Mouse (Mus musculus): ENCODE results near the gene Sst.
"Not testable (repeated sequence)": the region's sequence is repeated elsewhere in the genome, so short reads cannot be mapped to it uniquely, and the experiment has no call there.

Gene Sst

DNA sequence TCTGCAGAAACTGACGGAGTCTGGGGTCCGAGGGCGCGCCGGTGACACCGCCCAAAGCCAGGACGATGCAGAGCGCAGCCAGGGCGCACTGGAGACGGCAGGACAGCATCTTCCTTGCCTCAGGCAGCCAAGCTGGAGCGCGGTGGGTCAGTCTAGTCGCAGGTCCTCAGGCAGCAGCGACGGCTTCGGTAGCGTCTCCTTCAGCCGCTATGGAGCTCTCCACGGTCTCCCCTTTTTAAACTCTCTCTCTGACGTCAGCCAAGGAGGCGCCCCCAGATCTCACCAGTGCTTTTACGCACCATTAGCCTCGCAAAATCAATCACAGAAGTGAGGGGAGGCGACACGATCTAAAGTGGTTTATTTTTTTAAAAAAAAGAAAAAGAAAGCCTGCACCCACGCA, at the start of gene Sst:
TSS of gene Sst (minus strand) at position 323 of the 400 bp plus-strand sequence.
- CTCF ChIA-PET = no interaction called here

DNA sequence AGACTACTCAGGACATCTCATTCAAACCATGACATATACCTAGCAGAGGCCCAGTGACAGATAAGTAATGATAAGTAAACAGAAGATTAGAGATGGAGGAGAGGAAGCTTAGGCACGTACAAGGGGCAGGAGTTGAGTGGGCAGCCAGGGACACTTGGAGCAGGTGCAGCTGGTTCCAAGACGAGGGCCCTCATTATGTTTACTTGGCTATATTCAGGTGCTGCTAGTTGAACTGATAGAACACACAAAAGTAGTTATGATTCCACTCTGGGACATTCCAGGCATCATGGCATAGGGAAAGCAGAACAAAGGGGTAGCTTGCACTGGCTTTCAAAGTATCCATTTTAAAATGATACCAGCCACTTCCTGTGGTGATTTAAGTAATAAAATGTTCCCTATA, 43.6 kb upstream of the Sst start:
- CTCF ChIA-PET = no interaction called here

DNA sequence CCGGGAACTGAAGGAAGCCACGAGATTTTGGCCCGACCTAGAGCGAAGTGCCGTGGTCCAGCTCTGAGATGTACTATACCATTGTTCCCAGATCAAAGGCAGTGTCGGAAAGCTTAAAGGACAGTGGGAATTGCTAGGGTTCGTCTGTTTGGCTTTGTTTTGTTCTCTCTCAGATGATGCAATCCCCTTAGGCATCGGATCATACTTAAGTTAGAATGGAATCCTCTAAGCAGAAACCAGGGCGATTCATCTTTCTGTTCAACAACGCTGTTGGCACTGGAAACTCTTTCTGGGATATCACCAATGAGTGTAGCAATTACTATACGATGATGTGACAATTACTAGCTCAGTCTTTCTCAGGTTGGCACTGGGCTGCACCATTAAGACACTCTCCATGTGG, 41.5 kb upstream of the Sst start, which contains the start of gene Rtp2:
TSS of gene Rtp2 (minus strand) at position 101 of the 400 bp plus-strand sequence.
- CTCF ChIA-PET = no interaction called here

DNA sequence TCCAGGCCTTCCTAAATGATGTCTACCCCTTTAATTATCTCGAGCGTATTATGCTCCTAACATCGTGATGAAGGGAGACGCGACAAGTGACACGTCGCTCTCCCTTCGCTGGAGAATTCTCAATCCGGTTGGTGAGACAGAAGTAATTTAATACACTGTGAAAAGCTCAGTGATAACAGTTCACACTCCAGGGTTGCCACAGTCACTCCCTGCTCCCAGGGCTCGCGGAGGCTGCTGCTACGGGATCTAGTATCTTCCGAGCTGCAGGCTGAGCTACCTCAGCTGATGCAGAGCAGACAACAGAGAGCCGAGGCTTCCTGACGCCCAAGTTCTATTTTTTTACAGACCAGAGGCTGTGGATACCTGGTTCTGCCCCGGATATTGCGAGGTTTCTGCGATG, 40.5 kb upstream of the Sst start:
- CTCF ChIA-PET = interaction anchor here (0.6 kb wide), 1 partner anchor 37 kb away, joined by 9 read pairs; no protein-coding TSS in a partner anchor

DNA sequence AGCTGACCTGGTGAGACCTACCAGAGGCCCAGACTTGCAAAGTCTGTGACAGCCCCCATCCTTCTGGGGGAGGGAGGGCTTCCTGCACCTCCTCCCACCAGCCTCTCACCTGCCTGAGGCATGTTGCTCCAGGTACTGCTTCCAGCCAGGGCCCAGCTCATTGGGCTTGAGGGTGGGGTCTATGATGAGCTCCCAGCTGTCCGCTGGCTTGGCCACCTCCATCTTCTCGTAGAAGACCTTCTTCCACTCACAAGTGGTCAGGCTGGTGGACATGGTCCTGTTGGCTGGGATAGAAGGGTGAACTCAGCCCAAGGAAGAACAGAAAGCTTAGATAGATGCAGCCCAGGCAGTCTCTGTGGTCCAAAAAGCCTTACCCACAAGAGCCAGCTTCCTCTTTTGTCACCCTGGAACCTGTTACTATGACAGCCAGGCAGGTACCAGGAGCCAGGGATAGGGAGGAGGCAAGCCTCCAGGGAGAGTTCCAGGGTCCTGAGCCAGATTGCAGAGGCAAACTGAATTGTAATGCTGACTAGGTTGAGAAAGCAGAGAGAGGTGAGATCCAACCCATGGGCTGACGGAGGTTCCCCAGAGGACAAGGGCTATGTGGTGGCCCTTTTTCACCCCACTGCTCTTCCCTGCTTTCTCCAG, 39.8 kb upstream of the Sst start:
- CTCF ChIA-PET = no interaction called here

DNA sequence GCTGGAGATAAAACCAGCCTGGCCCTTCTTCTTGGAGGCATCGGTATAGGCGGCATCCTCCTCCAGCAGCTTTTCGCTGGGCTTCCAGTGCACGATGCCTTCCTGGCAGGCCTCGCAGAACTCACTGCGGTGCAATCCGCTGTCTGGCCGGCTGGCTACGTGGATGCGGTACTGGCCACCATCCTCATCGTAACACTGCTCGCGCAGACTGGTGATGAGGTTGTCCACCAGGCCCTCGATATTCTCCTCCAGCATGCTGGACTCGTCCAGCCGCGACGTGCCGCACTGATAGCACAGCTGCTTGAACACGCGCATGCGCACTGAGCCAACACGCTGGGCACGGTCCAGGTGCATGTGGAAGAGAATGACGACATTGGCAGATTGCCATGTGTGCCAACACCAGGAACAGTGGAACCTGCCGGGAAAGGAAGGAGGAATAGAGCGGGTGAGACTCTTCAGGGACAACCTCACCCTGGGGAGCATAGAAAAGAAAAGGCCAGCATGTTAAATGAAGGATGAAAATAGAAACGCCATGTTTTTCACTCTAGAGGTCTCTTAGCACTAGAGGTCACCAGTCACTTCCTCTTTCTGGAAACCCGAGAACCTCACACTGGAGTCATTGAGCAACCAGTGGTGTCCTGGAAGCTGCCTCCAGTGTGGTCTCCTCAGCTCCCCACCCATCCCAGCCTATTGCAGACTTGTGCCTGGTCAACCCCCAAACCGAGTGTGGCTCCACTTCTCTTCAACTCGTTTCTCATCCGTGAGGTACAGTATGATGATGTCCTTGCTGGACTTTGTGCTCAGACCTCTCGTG, 36.8 kb upstream of the Sst start:
- CTCF ChIA-PET = no interaction called here

DNA sequence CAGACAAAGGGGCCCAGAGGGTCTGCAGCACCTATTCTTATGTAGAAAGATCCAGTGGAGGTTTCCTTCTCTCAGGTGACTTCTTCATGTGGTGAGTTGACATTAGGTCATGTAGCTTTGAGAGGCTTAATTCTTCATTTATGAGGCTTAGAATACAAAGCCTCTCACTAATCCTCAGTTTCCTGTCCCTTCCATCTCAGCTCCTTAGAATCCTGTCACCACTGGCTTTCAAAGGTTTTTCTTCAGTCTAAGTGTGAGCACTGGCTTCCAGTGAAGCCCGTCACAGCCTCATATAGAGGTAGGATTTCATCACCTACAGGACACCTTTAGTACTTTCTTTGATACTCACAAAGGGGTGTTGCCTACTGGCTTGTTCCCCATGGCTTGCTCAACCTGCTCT, 32.1 kb upstream of the Sst start:
- CTCF ChIA-PET = no interaction called here

DNA sequence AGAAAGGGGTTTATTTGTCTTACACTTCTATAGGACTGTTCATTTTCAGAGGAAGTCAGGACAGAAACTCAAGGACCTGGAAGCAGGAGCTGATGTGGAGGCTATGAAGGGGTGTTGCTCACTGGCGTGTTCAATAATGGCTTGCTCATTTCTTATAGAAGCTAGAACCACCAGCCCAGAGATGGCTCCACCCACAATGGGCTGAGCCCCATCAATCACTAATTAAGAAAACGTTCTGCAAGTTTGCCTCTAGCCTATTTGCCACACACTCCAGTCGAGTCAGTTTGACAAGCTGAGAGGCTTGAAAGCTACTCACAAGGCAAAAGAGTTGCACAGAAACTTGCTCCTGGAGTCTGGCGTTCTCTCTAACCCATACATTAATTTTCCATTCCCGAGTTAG, 30.9 kb upstream of the Sst start:
- CTCF ChIA-PET = no interaction called here

DNA sequence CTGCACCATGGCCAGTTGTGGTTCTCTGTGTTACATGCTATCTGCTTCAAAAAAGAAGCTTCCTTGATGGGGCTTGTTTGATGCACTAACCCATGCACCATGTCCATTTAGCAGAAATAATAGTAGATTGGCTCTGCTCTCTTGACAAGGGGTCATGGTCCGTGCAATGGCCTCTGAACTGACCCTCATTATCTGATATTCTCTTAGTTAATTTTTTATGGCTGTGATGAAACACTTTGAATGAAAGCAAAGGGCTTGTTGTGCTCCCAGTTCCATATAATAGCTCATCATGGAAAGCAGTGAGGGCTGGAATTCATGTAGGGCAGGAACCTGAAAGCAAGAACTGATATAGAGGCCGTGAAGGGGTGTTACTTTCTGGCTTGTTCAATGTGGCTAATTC, 28.7 kb upstream of the Sst start:
- CTCF ChIA-PET = no interaction called here

DNA sequence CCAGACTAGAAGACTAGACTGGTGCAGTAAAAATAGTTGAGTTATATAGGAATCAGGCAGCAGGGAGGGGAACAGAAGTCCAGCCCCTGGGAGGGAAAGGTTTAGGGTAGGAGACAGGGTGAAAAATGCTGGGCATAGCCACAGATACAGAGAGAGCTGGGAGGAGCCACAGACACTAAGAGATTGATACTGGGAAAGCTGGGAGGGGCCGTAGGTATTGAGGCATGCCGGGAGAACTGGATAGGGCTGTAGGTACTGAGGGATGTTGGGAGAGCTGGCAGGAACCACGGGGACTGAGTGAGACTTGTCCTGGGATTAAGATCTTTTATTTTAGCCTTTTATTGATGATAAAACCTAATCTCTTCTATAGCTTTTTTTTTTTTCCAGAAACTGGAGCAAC, 22.6 kb upstream of the Sst start:
- CTCF ChIA-PET = no interaction called here

DNA sequence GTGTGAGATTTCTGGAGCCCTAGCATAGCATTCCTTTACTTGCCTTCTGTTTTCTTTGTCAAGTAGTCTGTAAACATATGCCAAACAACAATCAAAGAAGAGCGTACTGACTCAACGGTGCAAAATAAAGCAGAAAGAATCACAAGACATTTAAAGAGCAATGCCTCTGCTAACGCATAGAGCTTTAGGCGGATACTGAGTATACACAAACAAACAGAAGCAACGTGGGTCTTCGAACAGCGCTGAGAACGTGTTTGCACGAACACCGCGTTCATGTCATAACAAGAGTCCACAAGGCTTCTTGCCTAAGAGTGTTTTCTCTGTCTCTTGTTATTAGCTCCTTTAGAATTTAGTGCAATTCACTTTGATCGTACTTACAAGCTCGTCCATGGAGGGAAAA, 22.0 kb upstream of the Sst start:
- CTCF ChIA-PET = no interaction called here

DNA sequence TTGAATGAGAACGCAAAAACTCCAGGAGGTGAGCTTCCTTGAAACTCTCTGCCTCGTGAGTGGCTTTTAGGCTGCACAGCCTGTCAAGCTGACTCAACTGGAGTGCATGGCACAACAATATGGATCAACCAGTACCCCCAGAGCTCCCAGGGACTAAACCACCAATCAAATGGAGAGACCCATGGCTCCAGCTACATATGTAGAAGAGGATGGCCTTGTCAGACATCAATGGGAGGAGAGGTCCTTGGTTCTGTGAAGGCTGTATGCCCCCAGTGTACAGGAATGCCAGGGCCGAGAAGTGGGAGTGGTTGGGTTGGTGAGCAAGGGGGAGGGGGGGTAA, 18.2 kb upstream of the Sst start:
- CTCF ChIA-PET = not testable (repeated sequence)

DNA sequence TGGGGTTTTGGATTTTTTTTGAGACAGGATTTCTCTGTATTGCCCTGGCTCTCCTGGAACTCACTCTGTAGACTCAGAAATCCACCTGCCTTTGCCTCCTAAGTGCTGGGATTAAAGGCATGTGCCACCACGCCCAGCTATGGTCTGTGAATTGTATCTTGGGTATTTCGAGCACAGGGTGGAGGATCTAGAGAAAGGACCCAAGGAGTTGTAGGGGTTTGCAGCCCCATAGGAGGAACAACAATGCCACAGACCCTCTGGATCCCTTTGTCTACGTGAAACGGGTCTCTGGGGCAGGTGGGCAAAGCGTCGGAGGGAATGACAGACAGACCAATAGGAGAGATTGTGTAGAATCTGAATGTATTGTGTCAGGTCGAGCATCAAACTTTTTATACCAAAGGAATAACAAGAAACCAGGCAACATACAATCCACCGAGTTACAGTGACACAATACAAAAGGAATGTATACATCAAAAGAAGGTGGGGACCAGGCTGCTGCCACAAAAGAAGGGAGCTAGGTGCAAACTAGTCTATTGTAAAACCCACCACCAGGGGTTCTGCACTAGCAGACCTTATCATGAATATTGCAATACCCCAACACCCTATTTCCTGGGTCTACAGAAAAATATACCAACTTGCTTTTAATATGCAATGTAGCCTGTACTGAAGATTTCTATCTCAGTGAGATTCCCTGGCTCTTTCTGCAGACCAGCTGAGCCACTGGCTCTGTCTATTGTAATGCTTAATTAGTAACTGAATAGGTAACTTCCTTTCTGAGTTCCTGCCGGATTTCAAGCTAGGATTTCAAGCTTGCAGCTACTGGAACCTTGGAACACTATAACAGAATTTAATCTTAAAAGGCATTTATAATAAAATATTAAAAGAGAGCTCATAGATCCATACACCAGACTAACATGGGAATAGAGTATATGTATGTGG, 17.6 kb upstream of the Sst start:
- CTCF ChIA-PET = not testable (repeated sequence)

DNA sequence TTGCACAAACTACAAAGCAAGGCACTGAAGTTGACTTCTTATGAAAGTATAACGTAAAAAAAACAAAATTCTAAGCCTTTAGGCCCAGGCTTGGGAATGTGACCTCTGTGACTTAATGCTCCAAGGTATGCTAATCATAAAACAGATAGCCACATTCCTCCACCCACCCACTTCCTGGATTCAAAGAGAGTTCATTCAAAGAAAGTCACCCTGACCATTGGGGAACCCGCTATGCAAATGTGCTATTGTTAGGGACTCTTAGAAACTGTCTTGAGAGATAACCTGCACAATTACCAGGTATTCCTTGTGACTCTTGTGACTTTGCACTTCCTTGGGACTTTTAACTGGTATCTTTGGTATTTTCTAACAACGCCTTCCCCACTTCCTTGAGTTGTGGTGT, 15.8 kb upstream of the Sst start:
- CTCF ChIA-PET = interaction anchor here (0.5 kb wide), 1 partner anchor 1069 kb away, joined by 5 read pairs; no protein-coding TSS in a partner anchor

DNA sequence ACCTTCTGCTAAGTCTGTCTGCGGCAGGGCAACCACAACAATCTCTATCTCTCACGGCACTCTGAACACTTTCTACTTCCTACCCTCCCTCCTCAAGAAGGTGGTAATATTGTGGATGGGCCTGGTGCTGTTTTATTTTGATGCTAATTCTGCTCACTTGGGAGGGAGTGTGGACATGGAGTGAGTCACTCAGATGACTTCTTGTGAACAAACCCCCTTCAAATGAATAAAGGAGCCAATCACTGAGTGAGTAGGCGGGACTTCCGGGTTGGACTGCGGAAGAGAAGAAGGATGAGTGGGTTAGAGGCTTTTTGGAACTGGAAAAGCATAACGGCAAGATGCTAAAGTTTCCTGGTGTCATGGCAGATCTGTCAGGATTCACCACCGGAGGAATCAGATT, 10.7 kb upstream of the Sst start:
- CTCF ChIA-PET = no interaction called here

DNA sequence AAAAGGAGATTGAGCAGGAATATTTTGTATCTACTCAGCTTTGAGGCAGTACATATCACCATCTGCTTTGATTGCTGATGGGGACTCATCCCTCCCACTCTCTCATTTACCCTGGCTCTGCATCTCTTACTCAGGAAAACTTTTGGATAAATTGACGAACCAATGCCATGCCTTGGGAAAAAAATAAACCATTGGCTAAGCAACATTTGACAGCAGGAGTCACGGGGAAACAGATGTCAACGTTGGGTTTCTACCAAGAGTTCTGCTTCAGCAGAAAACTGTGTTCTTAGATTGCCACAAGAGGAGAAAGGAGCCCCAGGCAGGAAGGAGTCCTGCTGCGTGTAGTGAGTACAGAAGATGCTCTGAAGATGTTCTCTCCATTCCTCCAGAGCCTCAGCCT, 9.3 kb upstream of the Sst start:
- CTCF ChIA-PET = no interaction called here

DNA sequence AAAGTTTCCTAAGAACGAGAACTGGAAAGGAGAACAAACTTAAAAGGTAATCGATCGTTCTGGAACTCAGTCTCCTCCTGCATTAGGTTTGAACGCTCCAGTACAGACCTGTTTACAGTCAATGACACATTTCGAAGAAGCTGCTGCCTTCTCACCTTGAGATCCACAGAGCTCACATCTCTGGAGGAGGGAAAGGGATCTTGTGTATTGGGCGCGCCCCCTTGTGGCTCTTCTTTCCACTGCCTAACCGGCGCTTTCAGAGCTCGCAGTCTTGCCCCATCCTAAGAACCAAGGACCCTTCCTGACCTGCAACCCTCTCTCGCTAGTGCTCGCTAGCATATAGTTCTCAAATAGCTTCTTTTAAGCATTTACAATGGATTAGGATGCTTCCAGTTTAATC, 8.1 kb upstream of the Sst start:
- CTCF ChIA-PET = interaction anchor here (0.6 to 3.3 kb wide), 3 partner anchors 347 to 1215 kb away, joined by 3 to 24 read pairs (median 3); no protein-coding TSS in a partner anchor

DNA sequence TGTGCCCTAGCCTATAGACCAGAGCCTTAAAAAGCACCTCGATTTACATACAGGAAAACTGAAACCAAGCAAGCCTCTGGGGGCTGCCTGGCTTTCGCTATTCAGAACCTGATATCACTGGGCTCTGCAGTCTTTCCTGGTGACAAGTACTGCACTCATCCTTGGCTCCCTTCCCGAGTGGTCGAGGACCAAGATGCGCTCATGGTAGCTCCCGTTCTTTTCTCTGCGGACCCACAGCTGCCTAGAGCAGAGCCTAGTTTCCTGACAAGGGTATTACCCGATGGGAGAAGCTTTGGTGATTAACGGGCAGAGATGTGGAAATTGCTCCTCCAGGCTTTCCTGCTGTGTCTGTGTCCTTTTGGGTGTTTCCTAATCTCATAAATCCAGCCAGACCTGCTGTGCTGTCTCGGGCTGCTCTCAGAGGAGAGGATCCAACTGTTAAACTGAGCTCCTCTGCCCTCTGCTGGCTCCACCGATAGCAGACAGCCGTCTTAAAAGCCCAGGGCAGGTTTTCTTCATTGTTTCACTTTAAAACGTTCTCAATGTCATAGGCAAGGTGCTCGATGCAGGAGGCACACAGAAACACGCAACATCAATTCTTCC, 7.3 kb upstream of the Sst start:
- CTCF ChIA-PET = interaction anchor here (3.3 kb wide), 1 partner anchor 346 kb away, joined by 24 read pairs; no protein-coding TSS in a partner anchor

DNA sequence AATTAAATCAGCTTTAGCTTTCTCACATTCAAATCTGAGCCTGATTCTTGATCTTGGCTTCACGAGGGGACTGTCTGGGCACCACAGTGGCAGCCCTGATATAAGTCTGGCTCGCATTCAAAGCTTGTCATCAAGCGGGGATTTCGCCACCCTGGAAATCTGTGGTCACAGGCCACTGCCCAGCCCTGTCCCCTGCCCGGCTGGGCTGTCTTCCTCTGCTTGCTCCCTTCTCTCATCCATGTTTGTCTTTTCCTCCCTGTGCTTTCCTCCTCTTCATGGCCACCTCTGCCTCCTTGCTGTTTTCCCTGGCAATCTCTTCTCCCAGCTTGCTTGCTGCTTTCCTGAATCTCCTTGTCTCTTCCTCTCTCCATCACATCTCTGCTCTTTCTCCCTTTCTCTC, 6.7 kb upstream of the Sst start:
- CTCF ChIA-PET = interaction anchor here (3.3 kb wide), 1 partner anchor 346 kb away, joined by 24 read pairs; no protein-coding TSS in a partner anchor

DNA sequence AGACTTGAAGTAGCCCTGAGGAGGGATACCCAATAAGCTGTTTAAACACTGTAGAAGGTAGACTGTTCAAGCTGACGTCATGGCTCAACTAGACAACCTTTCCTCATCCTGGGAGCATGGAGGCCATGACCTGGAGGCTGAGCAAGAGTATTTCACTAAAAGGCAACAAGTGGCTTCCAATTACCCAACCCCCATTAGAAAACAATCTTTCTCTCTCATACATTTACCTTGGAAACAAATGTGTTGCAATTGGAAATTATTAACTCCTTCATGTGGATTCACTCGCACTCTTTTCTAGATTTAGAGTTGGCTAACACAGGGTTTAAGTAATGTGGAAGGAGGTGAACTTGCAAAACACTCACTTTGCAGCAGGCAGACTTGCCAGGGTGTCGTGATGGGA, 4.4 kb upstream of the Sst start:
- CTCF ChIA-PET = no interaction called here

DNA sequence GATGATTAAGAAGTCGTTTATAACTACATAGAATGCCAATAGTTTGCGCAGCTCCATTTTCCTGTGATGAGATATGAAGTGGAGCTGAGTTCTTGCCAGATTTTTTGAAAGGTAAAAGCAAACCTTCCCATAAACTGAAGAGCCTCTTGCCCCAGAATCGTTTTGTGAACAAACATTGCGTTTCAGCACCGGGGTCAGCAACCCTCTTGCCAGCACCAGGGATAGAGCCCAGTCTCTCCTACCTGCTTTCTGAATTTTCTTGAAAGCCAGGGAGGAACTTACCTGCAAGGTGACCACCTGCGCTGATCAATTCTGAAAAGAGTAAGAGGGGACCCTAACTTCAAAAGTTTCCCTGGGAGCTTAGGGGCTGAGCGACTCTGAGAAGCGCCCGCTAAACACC, 607 bp downstream of the Sst start:
- CTCF ChIA-PET = no interaction called here
